Mouse (Mus musculus): Measurements from ENCODE around the gene Cdc25b.
A peak's percentile ranks its signal among the peaks of the same experiment; 100 is the strongest.

Cdc25b gene

DNA sequence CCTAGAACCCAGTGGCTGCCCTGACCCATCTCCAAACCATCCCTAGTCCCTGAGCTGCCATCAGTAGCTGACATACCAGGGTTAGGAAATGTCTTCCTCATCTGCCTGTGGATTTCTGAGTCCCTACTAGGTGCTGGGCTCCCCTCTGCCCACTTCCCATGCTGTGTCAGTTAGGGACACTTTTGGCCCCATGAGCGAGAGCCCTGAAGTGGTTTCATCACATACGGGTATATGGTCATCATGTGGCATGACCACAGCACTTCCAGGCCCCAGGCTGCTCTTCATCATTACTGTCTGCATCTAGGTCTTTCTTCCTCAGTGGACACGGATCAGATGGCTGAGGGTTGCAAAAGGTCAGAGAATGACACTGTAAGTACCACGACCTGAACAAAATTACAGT, 20.0 kb downstream of the Cdc25b start, which contains the start of gene Ap5s1:
Gene Ap5s1, plus strand, starts transcription at position 301 of the 400 bp plus-strand sequence.
- Histone ChIP-seq H3K27me3 (ENCODE audit: insufficient read depth, low read length) (peaks cover 14% of the 10 kb centered on the region; the same call in 1 of the 2 replicates), H3K4me1 (replicated peaks; ENCODE audit: low read depth, low read length) (peaks cover 43% of the 10 kb centered on the region), H3K9me3 (ENCODE audit: low read length) (no peaks in the 10 kb centered on the region), H3K4me3 (replicated peaks; ENCODE audit: low read length) (no peak within 1 kb of the TSS), H3K36me3 (ENCODE audit: insufficient read depth, low read length) (peaks cover 4% of the 10 kb centered on the region; the same call in 1 of the 2 replicates)
- TF ChIP-seq POU5F1 (IDR thresholded peaks at IDR 0.05; ENCODE audit: borderline replicate concordance, low read length) (no peak), CTCF (conservative IDR thresholded peaks at IDR 0.05; ENCODE audit: low read length) (no peak), NANOG (IDR thresholded peaks at IDR 0.05; ENCODE audit: borderline replicate concordance, low read length) (no peak)

DNA sequence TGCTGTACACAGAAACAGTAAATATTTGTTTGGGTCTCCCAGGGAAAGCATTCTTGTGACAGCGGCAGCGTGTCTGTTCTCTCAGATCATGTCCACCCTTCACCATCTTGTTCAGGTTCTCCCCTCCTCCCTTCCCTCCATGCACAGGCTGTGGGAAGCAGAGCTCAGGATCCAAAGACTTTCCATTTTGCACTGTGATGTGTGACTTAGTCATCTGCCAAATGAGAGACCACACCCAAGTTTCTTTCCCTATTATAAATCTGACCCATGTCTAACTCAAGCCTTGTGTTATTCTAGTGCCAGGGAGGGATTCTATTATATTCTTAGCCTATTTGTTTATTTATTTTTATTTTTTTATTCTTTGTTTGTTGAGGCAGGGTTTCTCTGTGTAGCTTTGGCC, 21.6 kb downstream of the Cdc25b start:
- Histone ChIP-seq H3K4me3 (replicated peaks; ENCODE audit: low read length) (no peak overlapping the region), H3K4me1 (replicated peaks; ENCODE audit: low read depth, low read length) (peaks cover 55% of the 10 kb centered on the region), H3K9me3 (ENCODE audit: low read length) (no peaks in the 10 kb centered on the region), H3K27me3 (ENCODE audit: insufficient read depth, low read length) (peaks cover 17% of the 10 kb centered on the region; the same call in 1 of the 2 replicates), H3K36me3 (ENCODE audit: insufficient read depth, low read length) (0 out of 2 replicates have a peak, but pooled peaks cover 5% of the 10 kb centered on the region)
- TF ChIP-seq CTCF (conservative IDR thresholded peaks at IDR 0.05; ENCODE audit: low read length) (no peak), POU5F1 (IDR thresholded peaks at IDR 0.05; ENCODE audit: borderline replicate concordance, low read length) (no peak), NANOG (IDR thresholded peaks at IDR 0.05; ENCODE audit: borderline replicate concordance, low read length) (no peak)

DNA sequence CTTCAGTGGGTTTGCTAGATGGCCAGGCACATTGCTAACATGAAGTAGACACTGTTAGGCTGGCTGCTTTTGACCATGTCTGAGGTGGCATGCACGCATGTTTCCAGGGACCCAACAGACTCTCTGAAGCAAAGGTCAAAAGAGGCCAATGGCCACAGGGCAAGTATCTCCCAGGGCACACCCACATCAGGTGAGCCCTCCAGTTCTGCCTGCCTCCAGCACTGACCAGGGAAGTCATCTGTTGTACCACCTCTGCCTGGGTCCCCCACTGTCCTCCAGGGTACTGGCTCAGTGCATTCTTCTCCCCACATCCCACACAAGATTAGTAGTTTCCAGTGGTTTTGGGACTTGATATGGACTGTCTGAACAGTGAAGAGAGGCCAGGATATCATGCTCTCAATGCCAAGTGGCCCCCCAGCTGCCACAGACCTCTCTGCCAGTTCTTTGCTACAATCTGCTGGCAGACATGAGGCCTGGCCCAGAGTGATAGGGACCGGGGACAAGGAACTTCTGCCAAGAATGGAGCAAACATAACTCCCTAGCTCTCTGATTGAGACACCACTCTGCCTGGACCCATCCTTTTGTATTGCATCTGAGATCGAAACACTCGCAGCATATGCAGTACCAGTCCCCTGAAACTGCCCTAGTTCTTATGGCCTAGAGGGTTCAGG, 22.5 kb downstream of the Cdc25b start:
- H3K9me3 ChIP-seq (ENCODE audit: low read length) = no peaks in the 10 kb centered on the region
- peaks cover 57% of the 10 kb centered on the region for H3K4me1 ChIP-seq (replicated peaks; ENCODE audit: low read depth, low read length)
- 0 out of 2 replicates have a peak, but pooled peaks cover 5% of the 10 kb centered on the region for H3K36me3 ChIP-seq (ENCODE audit: insufficient read depth, low read length)
- no peak for TF ChIP-seq NANOG (IDR thresholded peaks at IDR 0.05; ENCODE audit: borderline replicate concordance, low read length)
- no peak for TF ChIP-seq POU5F1 (IDR thresholded peaks at IDR 0.05; ENCODE audit: borderline replicate concordance, low read length)
- TF ChIP-seq CTCF (conservative IDR thresholded peaks at IDR 0.05; ENCODE audit: low read length) = no peak
- H3K27me3 ChIP-seq (ENCODE audit: insufficient read depth, low read length) = peaks cover 17% of the 10 kb centered on the region; the same call in 1 of the 2 replicates
- peak overlapping the region; percentile 87 for H3K4me3 ChIP-seq (replicated peaks; ENCODE audit: low read length)

DNA sequence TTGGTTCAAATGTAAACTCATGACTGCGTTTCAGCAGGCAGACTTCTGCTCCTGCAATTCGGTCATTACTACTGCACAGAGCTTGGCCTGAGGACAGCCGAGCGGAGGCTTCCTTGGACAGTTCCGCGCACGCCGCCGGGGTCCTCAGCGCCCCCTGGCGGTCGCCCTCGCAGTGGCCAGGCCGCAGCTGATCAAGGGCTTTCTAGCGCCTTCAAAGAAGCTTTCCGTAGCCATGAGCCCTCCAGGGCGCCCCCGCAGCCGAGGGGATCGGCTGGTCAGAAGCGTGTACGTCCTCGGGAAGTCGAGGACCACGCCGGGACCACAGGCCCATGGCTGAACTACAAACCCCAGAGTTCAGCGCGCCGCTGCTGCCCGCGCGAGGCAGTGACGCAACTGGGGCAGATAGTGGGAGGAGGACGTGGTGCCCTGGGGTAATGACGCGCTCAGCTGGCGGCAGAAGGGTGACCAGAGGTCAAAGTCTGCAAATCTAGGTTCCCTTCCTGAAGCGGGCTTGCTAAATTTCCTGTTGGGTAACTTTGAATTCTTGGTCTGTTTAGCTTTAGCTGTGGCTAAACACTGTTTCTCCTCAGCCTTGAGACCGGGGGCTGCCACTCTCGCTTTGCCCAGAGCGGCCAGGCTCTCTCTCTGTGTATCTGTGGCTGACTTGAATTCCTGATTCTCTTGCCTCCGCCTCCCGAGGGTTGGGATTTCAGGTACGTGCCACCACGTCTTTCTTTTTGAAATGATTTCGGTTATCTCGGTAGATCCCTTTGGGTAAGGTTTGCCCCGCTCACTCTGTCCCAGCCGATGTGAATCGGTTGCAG, 23.4 kb downstream of the Cdc25b start:
- Histone ChIP-seq H3K27me3 (ENCODE audit: insufficient read depth, low read length) (peaks cover 16% of the 10 kb centered on the region; the same call in 1 of the 2 replicates), H3K4me3 (replicated peaks; ENCODE audit: low read length) (peak overlapping the region; percentile 87), H3K9me3 (ENCODE audit: low read length) (peaks cover 5% of the 10 kb centered on the region; the same call in 1 of the 2 replicates), H3K36me3 (ENCODE audit: insufficient read depth, low read length) (0 out of 2 replicates have a peak, but pooled peaks cover 10% of the 10 kb centered on the region), H3K4me1 (replicated peaks; ENCODE audit: low read depth, low read length) (peaks cover 48% of the 10 kb centered on the region)
- TF ChIP-seq POU5F1 (IDR thresholded peaks at IDR 0.05; ENCODE audit: borderline replicate concordance, low read length) (no peak), CTCF (conservative IDR thresholded peaks at IDR 0.05; ENCODE audit: low read length) (peak; percentile 26; the same call in 1 of the 2 replicates)

- H3K4me1 ChIP-seq (replicated peaks; ENCODE audit: low read depth, low read length) = peaks cover 47% of the 10 kb centered on the region
- H3K27me3 ChIP-seq (ENCODE audit: insufficient read depth, low read length) = 0 out of 2 replicates have a peak, but pooled peaks cover 8% of the 10 kb centered on the region
- H3K4me3 ChIP-seq (replicated peaks; ENCODE audit: low read length) = peak overlapping the region; percentile 87
- 0 out of 2 replicates have a peak, but pooled peaks cover 10% of the 10 kb centered on the region for H3K36me3 ChIP-seq (ENCODE audit: insufficient read depth, low read length)
- H3K9me3 ChIP-seq (ENCODE audit: low read length) = peaks cover 5% of the 10 kb centered on the region; the same call in 1 of the 2 replicates
- no peak for TF ChIP-seq NANOG (IDR thresholded peaks at IDR 0.05; ENCODE audit: borderline replicate concordance, low read length)
- no peak for TF ChIP-seq POU5F1 (IDR thresholded peaks at IDR 0.05; ENCODE audit: borderline replicate concordance, low read length)
- no peak for TF ChIP-seq CTCF (conservative IDR thresholded peaks at IDR 0.05; ENCODE audit: low read length)
Observed at GRCm38 (mm10) chr2:131211026-131211615, 24.4 kb downstream of the Cdc25b start.

DNA sequence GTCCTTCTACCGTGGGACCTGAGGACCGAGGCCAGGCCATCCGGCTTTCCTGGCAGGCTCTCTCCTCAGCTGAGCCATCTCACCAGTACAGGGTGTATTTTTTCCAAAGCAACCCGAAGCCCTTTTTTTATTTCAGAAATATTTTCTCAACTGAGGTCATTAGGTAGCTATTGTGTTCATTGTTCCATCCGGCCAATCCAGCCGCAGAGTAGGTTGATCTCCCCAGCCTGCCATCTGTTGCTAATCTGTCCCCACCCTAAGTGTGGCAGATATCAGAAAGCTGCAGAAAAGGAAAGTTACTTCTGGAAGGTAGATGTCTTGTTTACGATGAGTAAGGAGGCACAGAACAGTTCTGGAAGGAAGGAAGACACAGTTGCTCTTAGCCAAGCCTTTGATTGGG, 27.0 kb downstream of the Cdc25b start:
- Histone ChIP-seq H3K4me1 (replicated peaks; ENCODE audit: low read depth, low read length) (peaks cover 70% of the 10 kb centered on the region), H3K4me3 (replicated peaks; ENCODE audit: low read length) (no peak overlapping the region), H3K36me3 (ENCODE audit: insufficient read depth, low read length) (0 out of 2 replicates have a peak, but pooled peaks cover 10% of the 10 kb centered on the region), H3K27me3 (ENCODE audit: insufficient read depth, low read length) (0 out of 2 replicates have a peak, but pooled peaks cover 3% of the 10 kb centered on the region), H3K9me3 (ENCODE audit: low read length) (peaks cover 5% of the 10 kb centered on the region; the same call in 1 of the 2 replicates)
- TF ChIP-seq POU5F1 (IDR thresholded peaks at IDR 0.05; ENCODE audit: borderline replicate concordance, low read length) = no peak
- TF ChIP-seq CTCF (conservative IDR thresholded peaks at IDR 0.05; ENCODE audit: low read length) = no peak
- no peak for TF ChIP-seq NANOG (IDR thresholded peaks at IDR 0.05; ENCODE audit: borderline replicate concordance, low read length)

GRCm38 (mm10) chr2:131215941-131216858, 29.5 kb downstream of the Cdc25b start:
- H3K9me3 ChIP-seq (ENCODE audit: low read length) = peaks cover 5% of the 10 kb centered on the region; the same call in 1 of the 2 replicates
- 0 out of 2 replicates have a peak, but pooled peaks cover 3% of the 10 kb centered on the region for H3K27me3 ChIP-seq (ENCODE audit: insufficient read depth, low read length)
- H3K36me3 ChIP-seq (ENCODE audit: insufficient read depth, low read length) = 0 out of 2 replicates have a peak, but pooled peaks cover 10% of the 10 kb centered on the region
- TF ChIP-seq NANOG (IDR thresholded peaks at IDR 0.05; ENCODE audit: borderline replicate concordance, low read length) = no peak
- H3K4me3 ChIP-seq (replicated peaks; ENCODE audit: low read length) = no peak overlapping the region
- peaks cover 52% of the 10 kb centered on the region for H3K4me1 ChIP-seq (replicated peaks; ENCODE audit: low read depth, low read length)
